Mouse (Mus musculus) heart, postnatal 0 days (tissue): Measurements from ENCODE around the gene Rnase10. TPM values are rescaled to one million over a fixed set of nuclear protein-coding genes. Genes with fewer than 3 reads are reported as not detected.

ENCODE experiments used
- ATAC-seq: fragments of 200-750 bp; cut with Nextera tagmentation; 2 replicates; pipeline ENCODE4 v1.8.0; 2017; ENCODE audit warnings: low read depth, moderate number of reproducible peaks, moderate library complexity; ENCODE audit not compliant: insufficient read depth
- DNase-seq: peaks from one replicate; pipeline ENCODE4 v3.0.0-alpha.2; 2016; ENCODE audit warnings: low spot score
- H3K27ac ChIP-seq: fragments of 300-500 bp; sonication (generic); 2 replicates; pipeline ENCODE4 v1.5.1; 2014; ENCODE audit warnings: low read depth, mild to moderate bottlenecking
- H3K27me3 ChIP-seq: fragments of 300-500 bp; sonication (generic); 2 replicates; pipeline ENCODE4 v1.6.1; 2014; ENCODE audit warnings: low read length, mixed read lengths; ENCODE audit not compliant: control insufficient read depth, insufficient read depth
- H3K36me3 ChIP-seq: fragments of 300-500 bp; sonication (generic); replicated peaks from 2 replicates; pipeline ENCODE4 v1.6.1; 2014; ENCODE audit warnings: low read length, mixed read lengths; ENCODE audit not compliant: control insufficient read depth, insufficient read depth
- H3K4me1 ChIP-seq: fragments of 300-500 bp; sonication (generic); 2 replicates; pipeline ENCODE4 v1.6.1; 2014; ENCODE audit warnings: antibody characterized with exemption; ENCODE audit not compliant: control insufficient read depth, insufficient read depth
- H3K4me2 ChIP-seq: fragments of 300-500 bp; sonication (generic); 2 replicates; pipeline ENCODE4 v1.6.1; 2014; ENCODE audit warnings: low read depth, mild to moderate bottlenecking, low read length, moderate library complexity
- H3K4me3 ChIP-seq: fragments of 300-500 bp; sonication (generic); 2 replicates; pipeline ENCODE4 v1.5.1; 2014; ENCODE audit warnings: low read depth, low read length
- H3K9ac ChIP-seq: fragments of 300-500 bp; sonication (generic); replicated peaks from 2 replicates; pipeline ENCODE4 v1.6.1; 2014; ENCODE audit warnings: low read depth, low read length, mixed read lengths
- H3K9me3 ChIP-seq: fragments of 300-500 bp; sonication (generic); replicated peaks from 2 replicates; pipeline ENCODE4 v1.6.1; 2016; ENCODE audit warnings: low read length; ENCODE audit not compliant: control insufficient read depth
- CTCF ChIP-seq: IDR thresholded peaks from 2 replicates; pipeline ENCODE4 v1.5.1; 2016; ENCODE audit warnings: antibody characterized with exemption, control low read depth, low read depth
- EP300 ChIP-seq: IDR thresholded peaks from 2 replicates; pipeline ENCODE4 v1.6.1; 2016; ENCODE audit warnings: antibody characterized with exemption, low read depth
- WGBS: fragments of 180-500 bp; shearing (Covaris S2); extraction: QIAGEN DNeasy Blood & Tissue Kit; methylation state at CpG from one replicate; pipeline ENCODE4 v1.1.7; 2014; 5-methylcytosine and 5-hydroxymethylcytosine counted together
- polyA plus RNA-seq: library from polyadenylated mRNA; unstranded; fragments of >200 nt; fragmentation: Nextera tagmentation; extraction: Ambion mirVana; gene quantifications from 2 replicates; pipeline ENCODE4 v1.2.1, GENCODE M21; 2015
- total RNA-seq: library from RNA; depleted of rRNA; stranded (reverse); fragments of >200 nt; gene quantifications from 2 replicates; pipeline ENCODE4 v1.2.3, GENCODE M21; 2014; ENCODE audit warnings: low replicate concordance

The Rnase10 gene
- total and polyA plus RNA-seq, 2 experiments from 2014 or later, result 0.38 TPM; not detected in 1

- no peak overlapping the region for H3K9ac ChIP-seq
- no peak for DNase-seq
- H3K9me3 ChIP-seq, result no peaks in the 10 kb centered on the region
- H3K4me2 ChIP-seq, result no peak overlapping the region
- WGBS, result 26% methylated on average over 5 of the region's 5 CpGs
- H3K27me3 ChIP-seq, result no peaks in the 10 kb centered on the region
- no peaks in the 10 kb centered on the region for H3K36me3 ChIP-seq
- TF ChIP-seq EP300 (no peak), CTCF (no peak)
- no peak overlapping the region for H3K4me3 ChIP-seq
- no peaks in the 10 kb centered on the region for H3K4me1 ChIP-seq
- no peak for ATAC-seq
- no peak overlapping the region for H3K27ac ChIP-seq
Observed at GRCm38 (mm10) chr14:51047846-51048245, 40.3 kb downstream of the Rnase10 start.

GRCm38 (mm10) chr14:51050063-51050462, 42.5 kb downstream of the Rnase10 start, which contains the start of gene Rnase11:
Gene Rnase11, minus strand, starts transcription at chr14:51050163.
- no peak for ATAC-seq
- Histone ChIP-seq H3K27ac (no peak within 1 kb of the TSS), H3K9ac (no peak within 1 kb of the TSS), H3K27me3 (no peaks in the 10 kb centered on the region), H3K4me3 (no peak within 1 kb of the TSS), H3K4me2 (no peak within 1 kb of the TSS), H3K9me3 (no peaks in the 10 kb centered on the region), H3K36me3 (no peaks in the 10 kb centered on the region), H3K4me1 (no peaks in the 10 kb centered on the region)
- TF ChIP-seq CTCF, result no peak
- TF ChIP-seq EP300, result no peak
- no peak for DNase-seq
- 78% methylated on average over 2 of the region's 2 CpGs for WGBS

- no peak for DNase-seq
- Histone ChIP-seq H3K4me1 (no peaks in the 10 kb centered on the region), H3K27me3 (no peaks in the 10 kb centered on the region), H3K36me3 (no peaks in the 10 kb centered on the region), H3K4me2 (no peak overlapping the region), H3K27ac (no peak overlapping the region), H3K9me3 (no peaks in the 10 kb centered on the region), H3K4me3 (no peak overlapping the region), H3K9ac (no peak overlapping the region)
- ATAC-seq, result no peak
- 46% methylated on average over 5 of the region's 5 CpGs for WGBS
- TF ChIP-seq CTCF (no peak), EP300 (no peak)
Observed at GRCm38 (mm10) chr14:51051941-51052340, 44.4 kb downstream of the Rnase10 start.

- ATAC-seq (no peak), DNase-seq (no peak)
- no peaks in the 10 kb centered on the region for H3K27me3 ChIP-seq
- H3K4me1 ChIP-seq, result no peaks in the 10 kb centered on the region
- WGBS, result 72% methylated on average over 5 of the region's 5 CpGs
- no peak overlapping the region for H3K4me2 ChIP-seq
- no peak for TF ChIP-seq CTCF
- H3K9me3 ChIP-seq, result no peaks in the 10 kb centered on the region
- H3K27ac ChIP-seq, result no peak overlapping the region
- no peak overlapping the region for H3K4me3 ChIP-seq
- no peak overlapping the region for H3K9ac ChIP-seq
- no peaks in the 10 kb centered on the region for H3K36me3 ChIP-seq
Observed at GRCm38 (mm10) chr14:51053176-51053575, 45.6 kb downstream of the Rnase10 start.

GRCm38 (mm10) chr14:51054243-51055237, 47.0 kb downstream of the Rnase10 start:
- Histone ChIP-seq H3K36me3 (no peaks in the 10 kb centered on the region), H3K9ac (no peak overlapping the region), H3K9me3 (no peaks in the 10 kb centered on the region), H3K4me2 (no peak overlapping the region), H3K27ac (no peak overlapping the region), H3K4me3 (no peak overlapping the region), H3K27me3 (no peaks in the 10 kb centered on the region), H3K4me1 (no peaks in the 10 kb centered on the region)
- DNase-seq (no peak), ATAC-seq (no peak)
- TF ChIP-seq CTCF, result no peak
- no peak for TF ChIP-seq EP300
- WGBS, result 73% methylated on average over 13 of the region's 13 CpGs
